Mouse (Mus musculus) spleen, postnatal 10 days (tissue): ENCODE measurements at regions not wholly inside any gene's neighbourhood (a gene's known extent, or its start where the extent isn't known, plus 50 kb on each side); places are given as distances from the start of the nearest gene placed in this dataset.

Source experiments
- DNase-seq, 2 experiments: peaks; one replicate each; pipeline ENCODE4 v3.0.0; 2021 to 2022; ENCODE audit warnings: low spot score in 2 of 2

DNA sequence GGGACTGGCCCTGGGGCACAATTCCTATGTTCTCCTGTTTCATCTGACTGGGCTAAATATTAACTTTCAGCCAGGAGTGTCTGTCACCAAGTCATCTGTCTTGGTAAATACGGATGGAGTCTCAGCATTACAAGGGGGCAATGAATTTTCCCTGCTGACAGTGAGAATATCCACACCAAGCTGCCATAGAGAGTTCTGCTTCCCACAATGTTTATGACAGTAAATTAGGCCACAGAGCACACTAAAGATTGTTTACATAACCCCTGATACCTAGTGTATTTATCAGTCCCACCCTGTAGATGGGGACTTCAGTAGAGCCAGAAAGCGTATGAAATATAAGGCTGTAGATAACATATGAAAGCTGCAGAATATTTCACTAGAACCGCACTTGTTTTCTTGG is 150.6 kb upstream of the Osr1 start:
- no peak for DNase-seq

DNA sequence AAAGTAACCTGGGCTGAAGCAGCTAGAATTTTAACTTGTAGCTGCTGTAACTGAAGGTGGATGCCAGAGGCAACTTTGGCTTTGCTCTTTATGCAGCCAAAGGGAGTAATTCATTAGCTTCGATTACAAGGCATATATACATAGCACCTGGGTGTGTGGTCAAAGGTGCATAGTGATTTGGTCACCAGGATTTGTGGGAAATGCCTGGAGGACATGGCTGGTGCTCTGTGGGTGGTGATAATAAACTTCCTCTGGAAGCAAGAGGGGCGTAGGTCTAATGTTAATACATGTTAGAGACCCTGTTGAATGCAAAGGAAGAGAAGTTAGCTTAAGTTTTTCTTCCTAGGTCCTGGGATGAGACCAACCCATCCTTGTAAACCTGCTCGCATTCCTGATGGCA is 139.3 kb upstream of the Osr1 start:
- no peak for DNase-seq

DNA sequence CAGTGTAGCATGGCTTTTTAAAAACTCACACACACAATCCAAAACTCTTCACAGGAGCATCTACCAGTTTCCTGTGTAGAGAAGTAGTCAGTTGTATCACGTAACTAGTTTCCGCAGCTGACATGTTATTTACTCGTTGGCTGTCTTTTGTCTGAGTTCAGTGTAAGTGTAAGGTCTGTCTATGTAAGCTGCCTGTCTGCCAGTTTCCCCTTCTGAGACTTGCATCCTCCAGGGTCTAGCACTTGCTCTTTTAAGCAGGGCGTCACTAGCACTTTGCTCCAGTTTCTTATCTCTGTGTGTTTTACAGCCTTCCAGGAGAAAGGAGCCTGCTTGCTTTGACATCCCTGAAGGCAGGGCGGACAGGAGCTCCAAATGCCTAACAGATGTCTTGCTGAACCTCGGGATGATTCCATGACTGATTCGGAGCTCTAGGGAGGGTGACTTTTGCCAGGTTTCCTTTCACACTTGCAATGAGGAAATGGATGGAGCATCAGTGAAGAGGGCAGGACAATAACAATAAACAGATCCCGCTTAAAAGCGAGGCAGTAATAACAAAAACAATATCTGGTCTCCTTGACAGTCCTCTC is 131.2 kb upstream of the Osr1 start:
- DNase-seq, result no peak

DNA sequence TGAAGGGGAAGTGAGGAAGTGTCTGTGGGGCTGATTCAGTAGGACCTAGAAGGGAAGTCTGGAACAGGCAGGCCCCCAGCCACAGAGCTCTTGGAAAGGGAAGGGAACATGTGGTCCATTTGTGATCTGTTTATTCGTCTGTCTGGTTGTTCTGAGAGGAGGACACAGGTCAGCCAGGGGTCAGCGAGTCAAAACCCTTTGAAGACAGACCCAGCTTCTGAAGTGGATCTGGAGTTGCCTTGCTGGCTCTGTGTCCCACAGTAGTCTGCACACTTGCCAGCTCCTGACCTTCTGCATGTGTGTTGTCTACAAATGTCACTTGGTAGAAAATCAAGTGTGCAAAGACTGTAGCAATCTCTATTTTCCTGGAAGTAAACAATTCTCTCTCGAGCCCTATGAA is 119.3 kb upstream of the Osr1 start:
- no peak for DNase-seq

DNA sequence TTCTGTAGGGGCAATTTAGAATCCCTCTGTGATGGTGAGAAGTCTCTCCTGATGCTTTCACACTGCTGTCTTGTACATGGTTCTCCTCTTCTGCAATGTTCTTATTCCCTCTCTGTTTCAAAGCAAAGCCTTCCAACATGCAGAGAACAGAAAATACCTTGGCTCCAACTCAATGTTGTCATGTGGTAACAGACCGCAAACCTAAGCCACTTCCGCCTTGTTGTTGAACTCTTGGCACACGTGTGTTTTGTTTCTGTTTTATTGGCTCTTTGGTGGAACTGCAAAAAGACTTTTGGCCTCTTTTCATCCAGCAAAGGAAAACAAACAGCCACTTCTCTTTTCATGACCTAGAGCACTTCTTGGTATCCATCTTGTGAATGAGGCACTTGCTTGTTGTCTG is 109.7 kb upstream of the Osr1 start:
- DNase-seq, result no peak

DNA sequence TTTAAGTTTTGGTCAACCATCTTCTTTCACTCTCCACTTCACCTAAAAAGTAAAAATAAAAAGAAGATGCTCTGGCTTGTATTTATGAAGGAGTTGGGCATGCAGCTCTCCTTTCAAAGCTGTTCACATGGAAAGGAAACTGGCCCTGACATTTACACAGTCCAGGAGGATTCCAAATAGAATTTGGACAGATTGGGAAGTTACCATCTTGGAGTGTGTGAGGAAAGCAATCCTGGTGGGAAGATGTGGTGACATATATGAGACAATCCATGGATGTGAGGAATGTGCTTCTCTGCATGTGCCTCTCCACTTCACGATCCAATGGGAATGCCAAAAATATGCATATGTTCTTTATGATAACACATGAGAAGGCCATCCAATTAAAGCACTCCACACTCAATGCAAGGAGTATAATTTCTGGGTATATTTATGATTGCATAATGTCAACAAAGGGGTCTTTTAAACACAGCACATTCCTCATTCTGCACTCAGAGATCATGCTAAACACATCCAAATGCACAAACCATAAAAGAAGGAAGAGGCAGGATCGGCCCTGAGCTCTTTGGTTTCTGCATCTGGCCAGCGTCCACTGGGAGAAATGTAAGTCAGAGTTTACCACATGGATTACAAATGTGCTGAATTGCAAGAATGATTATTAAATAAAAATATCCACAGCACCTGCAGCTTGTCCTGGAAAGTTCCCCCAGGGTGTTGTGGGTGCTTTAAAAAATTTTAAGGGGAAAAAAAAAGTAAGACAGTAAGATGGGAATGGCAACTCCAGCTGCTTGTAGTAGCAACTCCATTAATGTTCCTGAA is 100.1 kb upstream of the Osr1 start:
- DNase-seq, result no peak

DNA sequence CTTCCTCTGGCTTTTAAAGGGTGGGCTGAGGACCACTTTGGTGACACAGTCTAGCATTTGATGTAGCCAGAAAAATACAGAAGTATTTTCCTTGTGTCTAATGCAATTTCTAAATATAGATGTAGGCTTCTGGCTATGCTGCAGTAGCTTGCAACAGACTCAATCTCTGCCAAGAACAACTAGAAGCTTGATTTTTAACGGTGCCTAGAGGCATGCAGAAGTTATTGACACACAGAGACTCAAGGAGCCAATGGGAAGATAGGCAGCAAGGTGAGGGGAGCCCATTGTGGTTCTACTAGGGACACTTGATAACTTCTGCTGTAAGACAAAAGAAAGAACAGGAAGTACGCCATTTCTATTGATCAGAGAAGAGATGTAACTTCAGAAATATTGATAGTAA is 94.1 kb upstream of the Osr1 start:
- no peak for DNase-seq

DNA sequence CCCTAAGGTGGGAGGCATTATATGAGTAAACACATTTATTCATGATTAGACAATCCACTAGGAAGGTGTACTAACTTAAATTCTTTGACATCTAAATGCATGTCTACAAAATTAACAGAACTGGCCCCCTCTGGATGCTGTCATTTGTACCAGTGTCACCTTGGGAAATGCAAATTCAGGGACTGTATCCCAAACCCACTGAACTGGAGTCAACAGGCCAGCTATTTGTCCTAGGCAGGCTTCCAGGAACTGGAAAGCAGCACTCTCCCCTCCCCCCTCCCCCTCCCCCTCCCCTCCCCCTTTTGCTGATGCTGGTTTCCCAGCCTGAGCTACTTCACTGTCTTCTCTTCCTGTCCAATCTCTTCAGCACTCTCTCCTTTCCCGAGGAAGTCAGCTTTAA is 91.7 kb upstream of the Osr1 start:
- no peak for DNase-seq

DNA sequence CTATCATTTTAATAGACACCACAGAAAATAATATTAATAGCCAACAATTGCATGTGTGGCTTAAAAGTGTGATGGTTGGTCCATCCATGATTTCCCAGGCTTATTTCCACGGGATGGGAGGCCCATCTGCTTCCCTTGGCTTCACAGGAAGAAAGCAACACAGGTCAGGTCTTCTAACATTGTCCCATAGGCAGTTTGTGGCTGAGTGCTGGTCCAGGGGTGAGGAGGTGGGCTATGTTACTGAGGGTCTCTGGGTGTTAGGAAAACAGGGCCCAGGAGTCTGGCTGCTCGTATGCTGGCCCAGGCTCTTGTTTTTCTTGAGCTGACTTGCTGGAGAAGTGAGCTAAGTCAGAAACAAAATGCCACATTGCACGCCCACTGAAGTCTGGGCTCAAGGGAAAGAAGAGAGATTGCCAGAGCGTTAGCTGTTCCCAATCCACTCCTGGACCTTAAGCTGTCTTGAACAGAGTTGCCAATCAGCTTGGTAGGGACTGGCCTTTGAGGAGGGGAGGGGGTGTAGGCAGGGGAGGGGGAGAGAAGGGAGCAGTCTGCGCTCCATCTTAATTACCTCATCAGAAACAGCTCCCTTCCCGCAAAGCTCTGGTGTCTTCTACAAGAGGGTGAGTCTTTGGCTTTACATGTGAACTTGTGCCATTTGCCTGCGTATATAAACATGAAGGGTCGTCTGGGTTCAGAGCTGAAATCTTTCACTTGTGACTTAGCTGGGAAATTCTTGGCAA is 82.1 kb upstream of the Osr1 start:
- DNase-seq, result no peak

DNA sequence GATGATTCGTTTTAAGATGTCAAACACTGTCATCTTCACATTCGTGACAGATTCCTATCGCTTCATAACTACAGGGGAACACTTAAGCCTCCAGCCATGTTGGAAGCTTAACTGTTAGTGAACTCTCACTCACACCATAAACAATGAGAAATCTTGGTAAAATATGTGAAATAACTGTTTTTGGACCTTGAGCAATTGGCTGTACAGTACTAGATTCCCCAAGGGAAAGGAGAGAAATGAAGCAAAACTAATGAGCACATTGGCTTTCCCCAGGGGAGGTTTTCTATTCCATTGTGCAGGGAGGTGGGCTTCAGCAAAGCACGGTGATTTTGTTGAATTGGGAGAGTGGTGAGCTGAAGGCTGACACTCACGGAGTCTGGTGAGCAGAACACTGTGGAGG is 56.0 kb upstream of the Osr1 start:
- no peak for DNase-seq

DNA sequence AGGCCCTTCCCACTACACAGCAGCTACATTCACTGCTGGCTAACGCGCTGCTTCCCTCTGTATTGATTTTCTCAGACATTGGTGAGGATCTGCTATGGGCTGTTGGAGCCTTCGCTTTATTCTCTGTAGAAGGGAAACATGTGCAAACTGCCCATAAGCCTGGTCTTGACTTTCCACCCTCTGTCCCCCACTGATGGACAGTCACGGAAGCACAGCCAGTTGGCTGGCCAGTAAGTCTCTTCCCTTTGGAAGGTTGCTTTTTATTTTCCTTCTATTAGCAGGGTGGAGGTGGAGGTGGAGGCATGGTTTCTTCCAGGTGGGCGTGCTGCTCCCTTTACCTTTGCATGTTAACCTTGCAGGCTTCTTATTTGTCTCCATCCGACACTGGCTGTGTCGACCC is 51.1 kb upstream of the Osr1 start:
- no peak for DNase-seq

DNA sequence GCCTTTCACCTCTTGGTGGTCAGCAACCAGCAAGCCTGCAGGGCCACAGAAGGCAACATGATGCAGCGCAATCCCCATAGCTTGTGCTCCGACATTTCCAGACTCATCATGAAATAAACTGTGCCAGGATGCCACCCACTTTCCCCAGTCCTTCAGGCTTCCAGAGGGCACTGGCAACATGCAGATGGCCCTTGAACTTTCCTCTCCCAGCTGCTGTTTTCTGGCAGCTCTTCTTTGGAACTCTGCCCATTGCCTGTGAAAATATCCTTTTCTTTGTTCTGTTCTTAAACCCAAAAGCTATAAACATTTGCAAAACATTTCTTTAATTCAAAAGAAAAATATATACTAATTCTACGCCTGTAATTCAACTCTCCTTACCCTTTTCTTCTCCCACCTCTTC is 50.6 kb upstream of the Osr1 start:
- no peak for DNase-seq
